Mouse (Mus musculus): Measurements from ENCODE around the gene Lyz2.
"Not testable (repeated sequence)": the region's sequence is repeated elsewhere in the genome, so short reads cannot be mapped to it uniquely, and the experiment has no call there.

The Lyz2 gene

DNA sequence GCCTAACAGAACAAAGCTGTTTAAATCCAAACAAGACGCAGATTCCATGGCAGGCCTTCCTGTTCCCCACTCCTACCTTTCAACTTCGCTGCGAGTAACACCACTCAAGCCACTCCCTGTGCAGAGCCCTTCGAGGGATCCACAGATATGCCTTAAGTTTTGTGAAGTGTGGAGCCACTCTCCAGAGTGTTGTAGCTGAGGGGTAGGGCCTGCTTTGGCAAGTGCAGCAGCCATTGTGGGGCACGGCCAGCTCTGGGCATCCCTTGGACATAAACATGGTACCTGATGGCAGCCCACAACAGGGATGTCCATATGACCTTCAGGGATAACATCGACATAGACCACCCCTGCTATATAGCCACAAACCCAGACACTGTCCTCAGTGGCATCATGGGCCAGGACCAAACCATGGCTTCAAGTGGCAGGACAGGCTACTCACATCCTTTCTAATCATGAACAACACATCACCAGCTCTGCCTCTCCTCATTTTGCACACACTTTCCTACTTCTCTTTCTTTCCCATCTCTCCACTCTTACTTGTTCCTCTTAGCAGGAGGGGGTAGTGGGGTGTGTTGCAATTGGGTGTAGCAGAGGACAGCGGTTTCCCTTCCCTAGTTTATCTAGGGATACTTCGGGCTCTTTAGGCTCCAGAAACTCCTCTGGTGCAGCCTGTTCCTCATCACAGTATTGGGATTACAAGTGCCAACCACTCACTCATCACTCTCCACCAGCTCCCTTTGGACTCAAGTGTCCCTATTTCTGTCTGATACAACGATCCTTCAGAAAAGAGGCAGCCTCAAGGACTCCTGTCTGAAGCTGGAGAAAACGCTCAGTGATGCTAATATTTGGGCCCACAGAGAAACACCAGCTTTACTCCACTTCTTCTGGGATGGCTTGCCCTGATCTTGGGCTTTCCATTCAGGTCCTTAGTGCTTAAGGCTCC is 2.7 kb upstream of the Lyz2 start:
- no peak for DNase-seq

DNA sequence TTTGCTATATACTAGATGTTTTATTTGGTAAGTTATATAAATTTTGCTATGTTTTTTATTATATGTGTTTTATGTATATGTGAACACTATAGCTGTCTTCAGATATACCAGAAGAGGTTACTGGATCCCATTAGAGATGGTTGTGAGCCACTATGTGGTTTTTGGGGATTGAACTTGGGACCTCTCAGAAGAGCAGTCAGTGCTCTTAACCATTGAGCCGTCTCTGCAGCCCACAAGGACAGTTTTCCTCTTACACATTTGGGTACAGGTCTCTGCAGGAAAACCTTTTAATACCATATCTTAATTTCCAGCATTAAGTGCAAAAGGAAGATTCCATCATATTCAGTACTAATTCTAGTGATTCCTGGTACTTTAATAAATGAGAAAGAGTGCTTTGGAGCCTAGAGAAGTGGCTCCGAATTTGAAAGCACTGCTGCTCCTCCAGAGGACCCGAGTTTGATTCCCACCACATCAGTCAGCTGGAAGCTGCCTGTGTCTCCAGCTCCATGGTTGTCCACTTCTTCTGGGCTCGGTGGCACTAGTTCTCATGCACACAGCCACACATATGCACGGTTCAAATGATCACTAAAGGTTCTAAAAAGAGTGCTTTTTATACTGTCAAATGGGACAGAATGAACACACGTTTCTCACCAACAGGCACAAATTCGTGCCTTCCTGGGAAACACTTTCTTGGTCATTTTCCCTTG is 1.9 kb upstream of the Lyz2 start:
- no peak for DNase-seq

DNA sequence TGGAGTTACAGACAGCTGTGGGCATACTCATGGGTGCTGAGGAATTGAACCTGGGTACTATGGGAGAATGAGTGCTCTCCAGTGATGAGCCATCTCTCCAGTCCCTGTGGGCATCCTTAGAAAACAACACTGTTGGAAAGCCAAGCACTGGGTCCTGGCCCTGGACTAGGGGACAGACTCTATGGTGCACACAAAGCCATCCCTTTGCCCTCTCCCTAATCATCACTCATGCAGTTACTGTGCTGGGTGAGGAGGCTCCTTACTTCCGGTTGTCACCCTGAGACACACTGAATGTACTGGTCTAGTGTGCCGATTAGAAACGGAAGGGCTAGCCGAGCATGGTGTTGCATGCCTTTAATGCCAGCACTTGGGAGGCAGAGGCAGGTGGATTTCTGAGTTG is 1.1 kb upstream of the Lyz2 start:
- not testable (repeated sequence) for DNase-seq

DNA sequence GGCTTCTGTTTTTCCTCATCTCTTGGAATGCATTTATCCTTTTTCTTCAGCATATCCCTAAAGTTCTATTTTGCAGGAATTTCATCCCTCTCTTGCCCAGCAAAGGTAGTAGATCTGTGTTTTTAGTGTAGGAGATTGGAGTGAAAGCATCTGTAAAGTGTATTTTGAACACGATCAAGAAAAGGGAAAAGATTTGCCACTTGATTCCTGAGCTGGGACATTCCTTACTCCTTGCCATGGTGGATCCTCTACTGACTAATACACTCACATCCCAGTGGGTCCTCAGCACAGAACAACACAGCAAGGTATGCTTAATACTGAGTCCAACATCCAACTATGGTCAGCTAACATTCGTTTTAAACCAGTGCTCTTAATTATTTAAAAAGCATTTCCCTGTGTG is 430 bp upstream of the Lyz2 start:
- no peak for DNase-seq

DNA sequence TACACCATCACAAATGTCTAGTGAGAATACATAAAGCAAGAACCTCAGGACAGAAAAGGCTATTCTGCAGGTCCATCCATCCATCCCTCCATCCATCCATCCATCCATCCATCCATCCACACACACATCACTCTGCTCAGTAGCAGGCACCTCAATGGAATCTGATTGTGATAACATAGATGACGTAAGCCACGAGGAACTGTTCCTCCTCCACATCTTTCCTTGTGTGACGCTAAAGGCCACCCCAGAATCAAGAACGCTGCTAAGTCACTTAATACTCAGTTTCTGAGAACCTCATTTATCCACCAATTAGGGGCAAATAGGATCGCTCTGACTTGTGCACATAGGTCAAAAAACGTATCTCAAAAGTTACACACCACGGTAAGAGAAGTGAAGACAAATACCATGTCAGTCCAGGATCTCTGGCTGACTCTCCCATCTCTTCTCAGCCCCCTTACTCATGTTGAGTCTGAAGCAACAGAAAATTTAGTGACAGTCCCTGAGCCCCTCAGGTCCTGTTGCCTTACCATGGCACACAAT is 670 bp downstream of the Lyz2 start:
- DNase-seq = no peak

DNA sequence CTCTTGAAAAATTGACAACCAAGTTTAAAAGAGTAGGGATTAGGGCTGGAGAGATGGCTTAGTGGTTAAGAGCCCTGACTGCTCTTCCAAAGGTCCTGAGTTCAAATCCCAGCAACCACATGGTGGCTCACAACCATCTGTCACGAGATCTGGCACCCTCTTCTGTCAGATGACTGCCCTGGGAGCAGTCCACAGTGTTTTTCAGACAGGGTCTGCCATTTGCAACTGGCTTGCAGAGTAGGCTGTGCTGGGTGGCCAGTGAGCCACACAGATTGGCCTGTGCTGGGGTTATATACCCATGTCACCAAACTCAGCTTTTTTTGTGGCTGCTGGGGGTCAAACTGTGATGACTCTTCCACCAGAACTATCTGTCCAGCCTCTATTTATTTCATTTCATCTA is 2.1 kb downstream of the Lyz2 start:
- DNase-seq = peak; percentile 39

DNA sequence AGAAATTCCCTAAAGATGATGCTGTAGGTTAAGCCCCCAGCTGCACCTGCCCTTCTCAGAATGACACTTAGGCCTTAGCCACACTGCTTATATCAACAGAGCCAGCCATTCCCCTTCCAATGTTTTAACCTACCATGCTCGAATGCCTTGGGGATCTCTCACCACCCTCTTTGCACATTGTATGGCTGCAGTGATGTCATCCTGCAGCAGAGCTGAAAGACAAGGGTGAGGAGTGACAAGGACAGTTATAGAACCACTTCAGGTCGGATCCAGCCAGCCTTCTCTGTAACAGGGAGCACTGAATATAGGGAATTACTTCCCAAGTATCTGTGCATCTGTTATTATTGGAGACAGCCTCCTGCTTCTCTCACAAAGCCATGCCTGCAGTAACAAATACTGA is 3.6 kb downstream of the Lyz2 start:
- DNase-seq = not testable (repeated sequence)

DNA sequence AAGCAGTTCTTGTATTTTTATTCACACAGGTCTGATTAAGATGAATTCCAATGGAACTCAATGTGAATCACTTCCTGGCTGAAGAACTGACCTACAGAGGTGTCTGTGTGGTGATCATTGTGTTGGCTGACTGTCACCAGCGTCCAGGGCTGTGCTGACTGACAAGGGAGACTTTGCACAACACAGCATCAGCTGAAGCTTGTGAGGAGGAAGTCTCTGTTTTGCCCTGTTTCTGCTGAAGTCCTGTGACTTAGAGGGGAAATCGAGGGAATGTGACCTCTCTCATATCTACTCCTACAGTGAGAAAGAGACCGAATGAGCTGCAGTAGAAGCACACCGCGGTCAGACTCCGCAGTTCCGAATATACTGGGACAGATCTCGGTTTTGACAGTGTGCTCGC is 4.3 kb downstream of the Lyz2 start:
- DNase-seq = not testable (repeated sequence)

DNA sequence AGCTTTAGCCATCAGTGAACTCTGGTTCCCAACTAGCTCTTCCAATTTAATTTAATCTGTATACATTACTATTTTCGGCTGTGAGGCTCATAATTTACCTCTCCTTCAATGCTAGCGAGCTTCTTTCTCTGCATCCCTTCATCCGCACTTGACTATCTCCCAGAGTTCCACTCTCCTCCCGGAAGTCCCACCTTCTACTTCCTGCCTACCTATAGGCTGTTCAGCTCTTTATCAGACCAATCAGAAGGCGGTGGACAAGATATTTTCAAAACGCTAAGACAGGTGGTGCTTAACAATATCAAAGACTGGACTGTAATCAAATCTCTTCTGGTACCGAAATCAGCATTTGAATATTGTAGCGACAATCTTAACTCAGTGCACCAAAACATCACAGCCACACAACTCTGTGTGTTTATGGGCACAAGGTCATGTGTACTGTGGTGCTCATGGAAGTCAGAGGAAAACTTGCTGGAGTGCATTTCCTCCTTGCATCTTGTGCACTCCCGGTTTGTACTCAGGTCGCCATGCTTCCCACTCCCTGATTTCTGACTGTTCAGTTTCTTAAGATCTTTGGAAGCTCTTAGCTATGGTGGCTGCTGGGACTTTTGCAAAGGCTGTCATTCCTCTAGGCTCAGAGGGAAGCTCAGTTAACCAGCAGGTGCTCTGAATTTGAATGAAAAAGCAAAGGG is 6.3 kb downstream of the Lyz2 start:
- no peak for DNase-seq

DNA sequence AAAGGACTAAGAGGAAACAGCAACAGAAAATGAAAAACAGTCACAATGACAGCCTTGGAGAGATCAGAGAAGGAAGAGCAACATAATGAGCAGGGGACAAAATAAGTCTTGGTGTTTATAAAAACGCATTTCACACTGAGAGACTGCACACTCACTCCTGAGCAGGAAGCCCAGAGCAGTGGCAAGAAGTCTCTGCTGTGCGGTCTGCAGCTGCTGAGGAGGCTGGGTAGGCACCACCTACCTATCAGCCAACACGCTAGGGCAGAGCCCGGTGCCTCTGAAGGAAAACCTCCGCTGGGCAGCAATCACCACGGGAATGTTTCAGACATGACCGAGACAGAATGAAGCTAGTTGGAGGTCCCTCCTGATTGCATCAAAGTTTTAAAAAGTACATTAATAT is 7.5 kb downstream of the Lyz2 start:
- not testable (repeated sequence) for DNase-seq

DNA sequence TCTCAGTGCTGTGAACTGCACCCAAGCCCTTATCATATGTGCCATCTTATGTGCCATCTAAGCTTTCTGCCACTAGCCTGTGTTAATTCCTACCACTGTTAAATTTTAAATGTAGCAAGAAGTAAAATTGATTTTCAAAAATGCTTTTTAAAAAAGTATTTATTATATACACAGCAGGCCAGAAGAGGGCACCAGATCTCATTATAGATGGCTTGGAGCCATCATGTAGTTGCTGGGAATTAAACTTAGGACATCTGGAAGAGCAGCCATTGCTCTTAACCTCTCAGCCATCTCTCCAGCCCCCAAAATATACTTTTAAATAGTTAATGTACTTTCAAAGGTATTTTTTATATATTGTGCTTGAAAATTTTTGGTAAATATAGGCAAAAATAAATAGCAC is 10.1 kb downstream of the Lyz2 start:
- DNase-seq = no peak

DNA sequence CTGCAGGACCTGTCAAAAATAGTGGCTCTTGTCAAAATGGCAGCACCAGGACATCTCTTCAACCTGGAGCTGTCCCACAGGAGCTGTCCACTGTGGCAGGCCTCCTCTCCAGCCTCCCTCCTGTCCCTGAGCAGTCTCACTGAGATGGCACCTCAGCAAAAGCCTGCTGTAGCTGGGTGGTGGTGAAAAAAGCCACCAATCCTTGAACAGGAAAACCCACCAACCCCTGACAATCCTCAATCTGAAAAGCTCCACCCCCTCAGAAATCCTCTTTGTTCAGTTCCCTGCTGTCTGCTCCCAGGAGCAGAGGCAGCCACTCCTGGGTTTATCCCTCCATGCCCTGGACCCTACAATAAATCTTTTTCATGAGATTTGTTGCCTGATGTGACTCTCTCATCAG is 22.3 kb downstream of the Lyz2 start:
- no peak for DNase-seq

DNA sequence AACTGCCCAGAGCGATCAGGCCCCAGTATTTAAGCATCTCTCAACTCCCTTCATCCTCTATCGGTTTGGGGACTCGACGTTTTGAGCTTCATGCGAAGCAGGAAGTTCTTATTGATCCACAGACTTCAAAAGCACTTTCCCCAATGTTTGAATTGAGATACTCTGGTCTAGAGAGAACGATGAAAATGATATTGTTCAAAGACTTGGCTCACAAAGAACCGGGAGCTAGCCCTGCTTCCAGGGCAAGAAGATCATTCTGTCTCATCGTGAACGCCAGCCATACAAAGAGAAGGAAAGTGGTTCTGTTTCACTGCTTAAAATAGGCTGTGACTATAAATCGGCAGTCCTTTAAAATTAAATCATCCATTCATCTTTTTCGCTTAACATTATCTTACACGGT is 43.5 kb downstream of the Lyz2 start, which contains the start of gene 9530003J23Rik:
Gene 9530003J23Rik, minus strand, starts transcription at position 101 of the 400 bp plus-strand sequence.
- no peak for DNase-seq

DNA sequence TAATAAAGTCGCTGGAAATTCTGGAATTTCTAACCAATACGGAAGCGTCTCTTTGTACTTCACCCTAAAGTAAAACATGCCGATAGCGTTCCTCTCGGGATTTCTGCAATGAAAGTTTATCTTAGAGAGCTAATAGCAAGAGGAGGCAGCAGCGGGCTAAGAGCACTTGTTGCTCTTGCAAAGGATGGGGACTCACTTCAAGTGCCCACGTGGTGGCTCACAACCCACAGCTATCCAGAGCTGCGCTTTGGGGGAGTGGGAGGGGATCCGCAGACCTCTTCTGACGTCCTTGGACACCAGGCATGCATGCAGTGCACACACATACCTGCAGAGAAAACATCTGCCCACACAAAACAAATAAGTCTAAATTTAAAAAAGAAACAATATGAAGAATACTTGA is 46.3 kb downstream of the Lyz2 start:
- no peak for DNase-seq

DNA sequence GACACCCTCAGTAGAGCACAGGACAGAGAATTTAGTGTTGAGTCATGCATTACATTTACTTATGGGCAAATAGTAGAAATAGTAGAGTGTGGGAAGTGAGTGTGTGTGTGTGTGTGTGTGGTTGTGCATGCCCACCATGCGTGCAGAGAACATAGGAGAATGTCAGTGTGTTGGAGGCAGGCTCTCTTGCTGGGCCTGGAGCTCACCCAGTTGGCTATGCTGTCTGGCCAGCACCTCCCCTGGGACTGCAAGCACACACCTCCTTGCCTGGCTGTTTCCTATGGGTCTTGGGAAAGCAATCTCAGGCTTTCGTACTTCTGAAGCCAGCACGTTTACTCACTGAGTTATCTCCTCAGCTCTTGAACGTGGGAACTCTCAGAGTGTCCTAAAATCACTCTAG is 47.3 kb downstream of the Lyz2 start:
- no peak for DNase-seq

DNA sequence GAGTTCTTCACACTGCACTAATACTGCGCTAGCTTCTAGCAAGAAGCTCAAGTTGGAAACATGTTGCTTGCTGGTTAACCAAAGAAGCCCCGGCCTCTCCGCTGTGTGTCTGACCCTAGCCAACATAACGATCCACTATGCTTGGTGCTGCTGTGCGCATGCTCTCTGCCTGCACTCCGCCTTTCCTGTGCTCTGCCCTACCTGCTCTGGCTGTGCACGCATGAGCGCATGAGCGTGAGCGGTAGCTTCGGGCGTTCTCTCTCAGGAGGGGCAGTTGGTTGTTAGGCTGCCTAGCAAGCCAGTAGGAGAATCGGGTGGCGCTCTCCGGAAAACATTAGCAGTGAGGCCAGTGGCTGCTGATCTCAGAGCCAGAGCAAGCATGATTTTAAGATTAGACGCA is 52.3 kb downstream of the Lyz2 start:
- no peak for DNase-seq
